Mouse (Mus musculus): Measurements from ENCODE around the gene Spocd1.

Gene Spocd1

GRCm38 (mm10) chr4:129918901-129919300 lies 10.1 kb upstream of the Spocd1 start:
- DNase-seq, result no peak

- DNase-seq, result no peak
Observed at GRCm38 (mm10) chr4:129920542-129921313, 8.3 kb upstream of the Spocd1 start.

GRCm38 (mm10) chr4:129921314-129921587 lies 7.8 kb upstream of the Spocd1 start:
- DNase-seq, result no peak

- no peak for DNase-seq
Observed at GRCm38 (mm10) chr4:129924143-129924542, 4.9 kb upstream of the Spocd1 start.

GRCm38 (mm10) chr4:129924694-129925093 lies 4.4 kb upstream of the Spocd1 start:
- no peak for DNase-seq

- no peak for DNase-seq
Observed at GRCm38 (mm10) chr4:129926544-129926943, 2.5 kb upstream of the Spocd1 start.

- no peak for DNase-seq
Observed at GRCm38 (mm10) chr4:129927091-129927490, 2.0 kb upstream of the Spocd1 start.

GRCm38 (mm10) chr4:129928124-129928751 lies 811 bp upstream of the Spocd1 start:
- DNase-seq, result peak; percentile 86

- DNase-seq, result no peak
Observed at GRCm38 (mm10) chr4:129933696-129934095, 4.6 kb downstream of the Spocd1 start.

GRCm38 (mm10) chr4:129934177-129934855 lies 5.3 kb downstream of the Spocd1 start:
- no peak for DNase-seq

GRCm38 (mm10) chr4:129951359-129951821 lies 22.3 kb downstream of the Spocd1 start:
- no peak for DNase-seq

- DNase-seq, result no peak
Observed at GRCm38 (mm10) chr4:129952241-129952810, 23.3 kb downstream of the Spocd1 start.

GRCm38 (mm10) chr4:129954527-129954926 lies 25.5 kb downstream of the Spocd1 start:
- DNase-seq, result no peak

GRCm38 (mm10) chr4:129960180-129960944 lies 31.3 kb downstream of the Spocd1 start:
- peak; percentile 89 for DNase-seq

GRCm38 (mm10) chr4:129965294-129965693 lies 36.2 kb downstream of the Spocd1 start:
- DNase-seq, result no peak

GRCm38 (mm10) chr4:129966201-129966600 lies 37.2 kb downstream of the Spocd1 start:
- peak; percentile 35 for DNase-seq

GRCm38 (mm10) chr4:129967024-129968014 lies 38.3 kb downstream of the Spocd1 start:
- peak; percentile 81 for DNase-seq

GRCm38 (mm10) chr4:129970168-129970567 lies 41.1 kb downstream of the Spocd1 start:
- no peak for DNase-seq

GRCm38 (mm10) chr4:129970861-129971260 lies 41.8 kb downstream of the Spocd1 start:
- DNase-seq, result no peak

- no peak for DNase-seq
Observed at GRCm38 (mm10) chr4:129971989-129972388, 42.9 kb downstream of the Spocd1 start.

- DNase-seq, result no peak
Observed at GRCm38 (mm10) chr4:129974285-129974684, 45.2 kb downstream of the Spocd1 start.

- no peak for DNase-seq
Observed at GRCm38 (mm10) chr4:129977256-129977655, 48.2 kb downstream of the Spocd1 start.

Measured in embryo, embryonic 11 days (tissue).